Comparison of ENCODE assay signal across 9 mouse cellular contexts in genomic region chr10:25295836-25296235, GRCm38 (mm10). TPM values are rescaled to one million over a fixed set of nuclear protein-coding genes. Genes with fewer than 3 reads are reported as not detected.
A peak's percentile ranks its signal among the peaks of the same experiment; 100 is the strongest.
DNase-seq lines count a peak whose midpoint lies in the region; ATAC-seq and TF ChIP-seq lines count a peak whose summit lies in the region.
"Had no signal": no experiment of that assay in that cellular context is flagged by ENCODE, and none has a peak within 500 bp of the region (broad histone marks: within the 10 kb centered on the region; RNA-seq: fewer than 3 reads in every experiment).

No protein-coding gene starts in this region.

- no peak for TF ChIP-seq EP300 in stomach, postnatal 0 days (optimal IDR thresholded peaks at IDR 0.05)

- WGBS in kidney, embryonic 16.5 days: 78% methylated on average over 9 of the region's 9 CpGs
- 79% methylated on average over 9 of the region's 9 CpGs for WGBS in stomach, embryonic 14.5 days
- 78% methylated on average over 9 of the region's 9 CpGs for WGBS in stomach, postnatal 0 days

- no peak for TF ChIP-seq POLR2A in myocyte (IDR thresholded peaks at IDR 0.05; ENCODE audit: insufficient read length, low read depth)

- peak overlapping the region; percentile 80 for H3K4me3 ChIP-seq in gastrocnemius, adult 2 months
- no peak overlapping the region for H3K4me3 ChIP-seq in kidney, embryonic 16.5 days (ENCODE audit: low read length)
- H3K4me3 ChIP-seq in stomach, embryonic 14.5 days (ENCODE audit: low read depth, low read length): no peak overlapping the region; the same call in 1 of the 2 replicates
- no peak overlapping the region for H3K4me3 ChIP-seq in stomach, postnatal 0 days (ENCODE audit: low read depth, low read length)
- H3K4me3 ChIP-seq in myocyte: peak overlapping the region; percentile 40

- no peak for TF ChIP-seq CTCF in gastrocnemius, adult 2 months (IDR thresholded peaks at IDR 0.05)
- no peak for TF ChIP-seq CTCF in stomach, postnatal 0 days (IDR thresholded peaks at IDR 0.05; ENCODE audit: low read depth)

- H3K79me2 ChIP-seq in myocyte (ENCODE audit: control insufficient read depth, insufficient read depth): no peaks in the 10 kb centered on the region

- H3K4me1 ChIP-seq in kidney, embryonic 16.5 days (ENCODE audit: insufficient read depth, low read length): peaks cover 18% of the 10 kb centered on the region
- H3K4me1 ChIP-seq in stomach, embryonic 14.5 days (ENCODE audit: control insufficient read depth, insufficient read depth, low read length): peaks cover 9% of the 10 kb centered on the region
- H3K4me1 ChIP-seq in stomach, postnatal 0 days (replicated peaks; ENCODE audit: control insufficient read depth, insufficient read depth): 0 out of 2 replicates have a peak, but pooled peaks cover 3% of the 10 kb centered on the region

- peak overlapping the region; percentile 70; the same call in 1 of the 2 replicates for H3K4me2 ChIP-seq in kidney, embryonic 16.5 days (replicated peaks; ENCODE audit: low read depth, low read length)
- no peak overlapping the region for H3K4me2 ChIP-seq in stomach, embryonic 14.5 days (replicated peaks; ENCODE audit: low read depth, low read length)
- no peak overlapping the region for H3K4me2 ChIP-seq in stomach, postnatal 0 days (replicated peaks; ENCODE audit: low read depth)
- H3K4me2 ChIP-seq in myocyte (ENCODE audit: low read depth): peak overlapping the region; percentile 69

- H3K27me3 ChIP-seq in kidney, embryonic 16.5 days (ENCODE audit: insufficient read depth, low read length): no peaks in the 10 kb centered on the region
- no peaks in the 10 kb centered on the region for H3K27me3 ChIP-seq in stomach, embryonic 14.5 days (ENCODE audit: control insufficient read depth, insufficient read depth, low read length)
- H3K27me3 ChIP-seq in stomach, postnatal 0 days (ENCODE audit: control insufficient read depth, insufficient read depth, low read length): no peaks in the 10 kb centered on the region
- no peaks in the 10 kb centered on the region for H3K27me3 ChIP-seq in myocyte (ENCODE audit: control insufficient read depth, insufficient read depth, insufficient read length)

- H3ac ChIP-seq in myocyte (ENCODE audit: control insufficient read depth, insufficient read length): no peak overlapping the region

- H3K27ac ChIP-seq in gastrocnemius, adult 2 months: peak overlapping the region; percentile 85
- H3K27ac ChIP-seq in kidney, embryonic 16.5 days (ENCODE audit: low read length): peak overlapping the region; percentile 23; the same call in 1 of the 2 replicates
- H3K27ac ChIP-seq in stomach, embryonic 14.5 days (ENCODE audit: low read length): peak overlapping the region; percentile 40; the same call in 1 of the 2 replicates
- no peak overlapping the region for H3K27ac ChIP-seq in stomach, postnatal 0 days (replicated peaks)

- ATAC-seq in kidney, embryonic 16.5 days (ENCODE audit: low FRiP score, low TSS enrichment): no peak
- ATAC-seq in stomach, embryonic 14.5 days (ENCODE audit: insufficient number of reproducible peaks, insufficient read depth, low FRiP score, low read depth): no peak
- ATAC-seq in stomach, postnatal 0 days (ENCODE audit: low FRiP score, low TSS enrichment): no peak

- no peak for DNase-seq in gastrocnemius, adult 2 months
- DNase-seq in gastrocnemius, adult 18-20 months (ENCODE audit: low spot score): no peak
- no peak for DNase-seq in kidney, postnatal 4 days
- DNase-seq in stomach, postnatal 0 days (ENCODE audit: low spot score): no peak
- no peak for DNase-seq in thymus, adult 18-20 months

- intact Hi-C loops in gastrocnemius, adult 2 months (cut with DNase I): no loop called here

- H3K9me3 ChIP-seq in kidney, embryonic 16.5 days (ENCODE audit: low read length): no peaks in the 10 kb centered on the region
- H3K9me3 ChIP-seq in stomach, embryonic 14.5 days (ENCODE audit: control insufficient read depth, low read depth, low read length): no peaks in the 10 kb centered on the region
- H3K9me3 ChIP-seq in stomach, postnatal 0 days (ENCODE audit: control insufficient read depth, low read length): no peaks in the 10 kb centered on the region
- H3K9me3 ChIP-seq: hindbrain, embryonic 10.5 days had no signal

- H3K36me3 ChIP-seq in kidney, embryonic 16.5 days (ENCODE audit: insufficient read depth, low read length): no peaks in the 10 kb centered on the region
- H3K36me3 ChIP-seq in stomach, embryonic 14.5 days (ENCODE audit: control insufficient read depth, insufficient read depth, low read length): no peaks in the 10 kb centered on the region
- H3K36me3 ChIP-seq in stomach, postnatal 0 days (ENCODE audit: control insufficient read depth, insufficient read depth, low read length): no peaks in the 10 kb centered on the region
- H3K36me3 ChIP-seq in myocyte (ENCODE audit: control insufficient read depth, insufficient read depth): no peaks in the 10 kb centered on the region
- H3K36me3 ChIP-seq: hindbrain, embryonic 10.5 days had no signal

- no peak overlapping the region for H3K9ac ChIP-seq in kidney, embryonic 16.5 days (replicated peaks; ENCODE audit: low read length)
- H3K9ac ChIP-seq in stomach, embryonic 14.5 days (replicated peaks; ENCODE audit: low read depth, low read length): no peak overlapping the region
- no peak overlapping the region for H3K9ac ChIP-seq in stomach, postnatal 0 days (ENCODE audit: low read length)

TF ChIP-seq in myocyte, 11 proteins besides CTCF, POLR2A, EP300 and RAD21:
- no peak for TF ChIP-seq USF1 (IDR thresholded peaks at IDR 0.05; ENCODE audit: low read depth)
- TF ChIP-seq POLR2AphosphoS2 (IDR thresholded peaks at IDR 0.05; ENCODE audit: insufficient read length, low read depth): no peak
- no peak for TF ChIP-seq TCF3 (IDR thresholded peaks at IDR 0.05; ENCODE audit: insufficient read length, low read depth)
- no peak for TF ChIP-seq REST (IDR thresholded peaks at IDR 0.05; ENCODE audit: insufficient read depth, insufficient read length)
- TF ChIP-seq CEBPB (IDR thresholded peaks at IDR 0.05; ENCODE audit: insufficient read depth, poor library complexity, severe bottlenecking): no peak
- no peak for TF ChIP-seq E2F4 (IDR thresholded peaks at IDR 0.05; ENCODE audit: insufficient read depth)
- TF ChIP-seq MYOG (IDR thresholded peaks at IDR 0.05; ENCODE audit: control insufficient read depth in 1 of 3, insufficient read depth in 1 of 3, insufficient read length in 2 of 3, low read depth in 2 of 3): no peak
- no peak for TF ChIP-seq SRF (IDR thresholded peaks at IDR 0.05; ENCODE audit: control insufficient read depth, insufficient read length, low read depth)
- TF ChIP-seq MAX (IDR thresholded peaks at IDR 0.05; ENCODE audit: low read depth): no peak
- no peak for TF ChIP-seq MYOD1 (IDR thresholded peaks at IDR 0.05; ENCODE audit: control insufficient read depth in 1 of 3, insufficient read length in 2 of 3, low read depth in 2 of 3)
- no peak for TF ChIP-seq TCF12 (IDR thresholded peaks at IDR 0.05; ENCODE audit: insufficient read depth, poor library complexity, severe bottlenecking)

RNA-seq across cellular contexts. Expression of gene Akap7, which starts 11.8 kb away (rescaled TPM):
- total RNA-seq in gastrocnemius, adult 2 months (2021): 10 to 100 TPM; 18.3 to 25.6 TPM
- 10 to 100 TPM; 14.7 to 20.7 TPM for total RNA-seq in gastrocnemius, adult 18-20 months (2021)
- 12.6 and 18.9 TPM in 2 replicates for polyA plus RNA-seq in kidney, embryonic 16.5 days (2015; fragmentation: Nextera tagmentation; extraction: Ambion mirVana)
- polyA plus RNA-seq in stomach, embryonic 14.5 days (2014; fragmentation: Nextera tagmentation; extraction: Ambion mirVana): 23.6 and 30.1 TPM in 2 replicates
- polyA plus RNA-seq in stomach, postnatal 0 days (2015; fragmentation: Nextera tagmentation; extraction: Ambion mirVana): 21.5 and 23.1 TPM in 2 replicates
- polyA plus RNA-seq in myocyte (2012; fragmentation: generic; extraction: Trizol): 9.0 TPM

Comparison
In these comparisons a context has a peak if more than half of its experiments do, and no peak if none do; other contexts are left out.
1. H3K4me3 ChIP-seq: peak in gastrocnemius, adult 2 months (single experiment) and myocyte (single experiment); none in kidney, embryonic 16.5 days (single experiment), stomach, embryonic 14.5 days (single experiment) and stomach, postnatal 0 days (single experiment).
2. H3K4me2 ChIP-seq: peak in kidney, embryonic 16.5 days (single experiment) and myocyte (single experiment); none in stomach, embryonic 14.5 days (single experiment) and stomach, postnatal 0 days (single experiment).